Mouse (Mus musculus): Measurements from ENCODE around the gene Bcl2. TPM values are rescaled to one million over a fixed set of nuclear protein-coding genes. Genes with fewer than 3 reads are reported as not detected.

Bcl2 gene
- total and polyA plus RNA-seq, 3 experiments: 1.2 to 4.9 (median 2.9) TPM

DNA sequence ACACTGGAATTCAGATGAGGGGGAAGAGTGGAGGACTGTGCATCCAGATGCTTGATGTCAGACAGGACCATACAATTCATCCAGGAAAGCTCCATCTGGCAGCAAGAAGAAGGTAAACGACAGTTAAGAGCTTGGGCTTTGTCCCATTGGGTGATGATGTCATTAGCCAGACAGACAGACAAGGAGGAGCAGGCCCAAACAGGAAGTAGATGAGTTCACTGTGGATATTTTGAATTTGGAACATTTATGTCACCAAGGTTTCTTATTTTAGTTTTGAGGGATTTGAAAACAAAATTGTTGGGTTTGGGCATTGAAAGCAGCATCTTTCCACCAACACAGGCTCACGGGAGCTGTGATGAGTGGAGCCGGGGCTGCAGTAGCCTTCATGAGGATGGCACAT lies 29.5 kb downstream of the Bcl2 start:
- Histone ChIP-seq H3K27me3 (ENCODE audit: insufficient read depth, low read length) (peaks cover 16% of the 10 kb centered on the region), H3K9me3 (replicated peaks) (no peaks in the 10 kb centered on the region), H3K36me3 (replicated peaks) (no peaks in the 10 kb centered on the region), H3K4me1 (ENCODE audit: insufficient read depth, low read depth, low read length) (no peaks in the 10 kb centered on the region), H3K4me3 (ENCODE audit: low read depth, low read length) (no peak overlapping the region)
- TF ChIP-seq TAL1 (conservative IDR thresholded peaks at IDR 0.05; ENCODE audit: low read depth, low read length) (no peak), GATA2 (IDR thresholded peaks at IDR 0.05; ENCODE audit: borderline replicate concordance, low read depth, low read length) (no peak), CTCF (IDR thresholded peaks at IDR 0.05; ENCODE audit: low read depth, low read length) (no peak), POLR2AphosphoS5 (IDR thresholded peaks at IDR 0.05; ENCODE audit: insufficient replicate concordance, low read depth, low read length) (no peak), GATA1 (IDR thresholded peaks at IDR 0.05; ENCODE audit: borderline replicate concordance, low read length) (no peak)
- ATAC-seq (ENCODE audit: extremely low read depth, insufficient number of reproducible peaks, low FRiP score, poor library complexity, severe bottlenecking) (no peak), DNase-seq (ENCODE audit: low spot score) (no peak)

DNA sequence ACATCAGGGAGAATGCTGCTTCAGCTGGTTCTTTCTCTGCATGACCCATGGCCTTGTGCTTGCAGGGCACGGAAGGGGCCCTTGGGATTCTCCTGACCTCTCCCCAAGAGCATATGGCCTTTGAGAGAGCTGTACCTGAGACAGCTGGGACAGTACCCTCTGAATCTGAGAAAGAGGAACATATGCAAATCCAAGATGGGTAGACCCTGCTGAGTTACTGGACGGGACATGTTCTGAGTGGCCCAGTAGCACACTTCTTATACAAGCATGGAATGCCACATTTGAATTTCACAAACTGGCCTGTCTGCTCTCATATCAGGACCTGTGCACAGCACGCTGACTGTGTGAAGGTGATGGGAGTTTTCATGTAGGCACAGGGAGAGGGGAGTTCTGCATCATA lies 31.2 kb downstream of the Bcl2 start:
- H3K4me3 ChIP-seq (ENCODE audit: low read depth, low read length): no peak overlapping the region
- ATAC-seq (ENCODE audit: extremely low read depth, insufficient number of reproducible peaks, low FRiP score, poor library complexity, severe bottlenecking): no peak
- TF ChIP-seq POLR2AphosphoS5 (IDR thresholded peaks at IDR 0.05; ENCODE audit: insufficient replicate concordance, low read depth, low read length): no peak
- TF ChIP-seq GATA1 (IDR thresholded peaks at IDR 0.05; ENCODE audit: borderline replicate concordance, low read length): no peak
- TF ChIP-seq GATA2 (IDR thresholded peaks at IDR 0.05; ENCODE audit: borderline replicate concordance, low read depth, low read length): no peak
- no peak for TF ChIP-seq CTCF (IDR thresholded peaks at IDR 0.05; ENCODE audit: low read depth, low read length)
- TF ChIP-seq TAL1 (conservative IDR thresholded peaks at IDR 0.05; ENCODE audit: low read depth, low read length): no peak

DNA sequence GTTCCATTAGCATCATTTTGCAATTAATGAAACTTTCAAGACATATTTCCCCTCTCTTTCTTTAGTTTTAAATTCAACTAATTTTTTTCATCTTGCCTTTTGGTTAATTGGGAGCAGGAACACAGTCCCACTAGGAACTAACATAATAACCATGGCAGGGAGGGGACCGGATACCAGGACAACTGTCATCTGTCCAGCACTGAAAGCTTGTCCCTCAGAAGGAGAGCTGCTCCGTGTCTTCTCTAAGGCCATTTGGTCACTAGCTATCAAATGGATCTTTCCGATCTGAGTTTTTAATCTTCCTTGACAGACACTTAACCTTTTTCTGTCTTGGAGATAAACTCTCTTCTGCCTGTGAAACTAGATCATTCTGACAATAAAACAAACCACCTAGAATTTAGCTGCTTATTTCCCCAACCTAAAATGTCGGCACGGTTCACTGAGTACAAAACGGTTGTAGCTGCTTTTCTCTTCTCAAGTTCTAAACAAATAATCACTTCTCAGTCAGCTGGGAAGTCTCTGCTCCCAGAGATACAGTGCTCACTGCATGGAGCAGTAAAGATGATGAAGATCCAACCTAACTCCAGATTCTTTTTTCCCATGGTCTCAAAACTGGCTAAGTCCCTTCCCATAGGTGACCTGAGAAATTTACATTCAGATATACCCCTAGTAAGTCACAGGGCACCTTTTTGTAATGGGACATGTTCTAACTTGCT lies 34.1 kb downstream of the Bcl2 start:
- DNase-seq (ENCODE audit: low spot score) (no peak), ATAC-seq (ENCODE audit: extremely low read depth, insufficient number of reproducible peaks, low FRiP score, poor library complexity, severe bottlenecking) (no peak)
- Histone ChIP-seq H3K27me3 (ENCODE audit: insufficient read depth, low read length) (peaks cover 11% of the 10 kb centered on the region), H3K4me1 (ENCODE audit: insufficient read depth, low read depth, low read length) (no peaks in the 10 kb centered on the region), H3K9me3 (replicated peaks) (no peaks in the 10 kb centered on the region), H3K4me3 (ENCODE audit: low read depth, low read length) (no peak overlapping the region), H3K36me3 (replicated peaks) (no peaks in the 10 kb centered on the region)
- TF ChIP-seq GATA1 (IDR thresholded peaks at IDR 0.05; ENCODE audit: borderline replicate concordance, low read length): no peak
- no peak for TF ChIP-seq CTCF (IDR thresholded peaks at IDR 0.05; ENCODE audit: low read depth, low read length)
- TF ChIP-seq TAL1 (conservative IDR thresholded peaks at IDR 0.05; ENCODE audit: low read depth, low read length): no peak
- TF ChIP-seq GATA2 (IDR thresholded peaks at IDR 0.05; ENCODE audit: borderline replicate concordance, low read depth, low read length): no peak
- TF ChIP-seq POLR2AphosphoS5 (IDR thresholded peaks at IDR 0.05; ENCODE audit: insufficient replicate concordance, low read depth, low read length): no peak

More for the DNA sequence above, 31.2 kb downstream of the Bcl2 start:
- no peaks in the 10 kb centered on the region for H3K4me1 ChIP-seq (ENCODE audit: insufficient read depth, low read depth, low read length)
- no peak for DNase-seq (ENCODE audit: low spot score)
- H3K9me3 ChIP-seq (replicated peaks): no peaks in the 10 kb centered on the region
- no peaks in the 10 kb centered on the region for H3K36me3 ChIP-seq (replicated peaks)
- peaks cover 13% of the 10 kb centered on the region for H3K27me3 ChIP-seq (ENCODE audit: insufficient read depth, low read length)

DNA sequence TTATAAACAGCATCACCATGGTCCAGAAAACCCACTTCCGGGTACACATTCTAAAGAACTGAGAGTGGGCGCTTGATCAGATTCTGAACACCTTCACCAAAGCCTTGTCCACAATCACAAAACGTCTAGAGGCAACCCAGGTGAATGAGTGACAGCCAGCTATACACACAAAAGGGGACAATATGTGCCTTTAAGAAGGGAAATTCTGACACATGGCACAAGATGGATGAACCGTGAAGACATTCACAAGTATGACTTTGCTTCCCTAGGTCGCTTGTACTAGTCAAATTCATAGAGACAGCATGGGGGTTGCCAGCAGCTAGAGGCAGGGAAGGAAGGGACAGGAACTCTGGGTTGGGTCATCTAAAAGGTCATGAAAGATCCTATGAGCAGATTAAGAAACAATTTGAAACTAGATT lies 36.0 kb downstream of the Bcl2 start:
- no peaks in the 10 kb centered on the region for H3K36me3 ChIP-seq (replicated peaks)
- H3K4me1 ChIP-seq (ENCODE audit: insufficient read depth, low read depth, low read length): no peaks in the 10 kb centered on the region
- ATAC-seq (ENCODE audit: extremely low read depth, insufficient number of reproducible peaks, low FRiP score, poor library complexity, severe bottlenecking) (no peak), DNase-seq (ENCODE audit: low spot score) (no peak)
- no peak for TF ChIP-seq GATA2 (IDR thresholded peaks at IDR 0.05; ENCODE audit: borderline replicate concordance, low read depth, low read length)
- peaks cover 8% of the 10 kb centered on the region for H3K27me3 ChIP-seq (ENCODE audit: insufficient read depth, low read length)
- H3K9me3 ChIP-seq (replicated peaks): no peaks in the 10 kb centered on the region
- H3K4me3 ChIP-seq (ENCODE audit: low read depth, low read length): no peak overlapping the region

DNA sequence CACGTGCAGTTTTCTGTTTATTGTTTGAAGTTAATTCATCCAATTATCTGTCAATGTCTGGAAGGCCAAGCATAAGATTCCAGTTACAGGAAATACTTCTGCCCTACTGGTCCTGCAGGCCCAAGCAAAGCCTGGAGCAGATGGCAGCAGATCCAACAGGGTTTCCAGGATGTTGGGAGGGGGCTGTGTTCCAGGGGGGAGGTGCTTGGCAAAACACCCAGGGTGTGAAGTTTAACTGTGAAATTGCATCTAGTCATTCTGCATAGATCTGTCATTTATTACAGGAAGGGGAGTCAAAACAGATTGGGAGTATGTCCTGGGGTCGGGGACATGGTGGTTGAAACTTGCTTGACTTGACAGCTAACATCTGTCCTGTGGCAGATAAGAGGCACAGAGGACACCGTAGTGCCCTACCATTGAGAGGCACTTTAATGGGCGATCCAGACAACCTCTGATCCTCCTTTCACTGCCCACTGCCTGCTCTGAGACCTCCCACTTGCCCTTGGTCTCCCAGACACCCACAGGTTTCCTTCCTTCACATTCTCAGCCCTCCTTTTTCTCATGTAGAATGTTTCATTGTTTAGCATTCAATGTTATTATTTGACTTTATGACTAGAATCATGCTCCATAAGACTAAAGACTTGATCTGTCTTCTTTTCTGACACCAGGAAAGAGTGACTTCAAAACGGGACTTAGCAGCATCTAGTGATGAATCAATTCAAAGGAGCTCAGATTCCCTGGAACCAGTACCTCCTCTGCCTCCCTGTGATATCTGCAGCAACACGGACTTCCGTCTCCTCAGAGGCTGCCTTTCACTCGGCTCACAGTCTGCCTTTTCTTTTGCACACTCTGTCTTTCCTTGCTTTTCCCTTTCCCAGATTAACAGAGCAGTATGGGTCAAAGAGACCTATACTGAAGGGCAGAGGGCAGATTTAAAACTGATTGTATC lies 47.7 kb downstream of the Bcl2 start:
- Histone ChIP-seq H3K27me3 (ENCODE audit: insufficient read depth, low read length) (peaks cover 7% of the 10 kb centered on the region; the same call in 1 of the 2 replicates), H3K4me3 (ENCODE audit: low read depth, low read length) (no peak overlapping the region), H3K36me3 (replicated peaks) (no peaks in the 10 kb centered on the region), H3K4me1 (ENCODE audit: insufficient read depth, low read depth, low read length) (no peaks in the 10 kb centered on the region), H3K9me3 (replicated peaks) (no peaks in the 10 kb centered on the region)
- ATAC-seq (ENCODE audit: extremely low read depth, insufficient number of reproducible peaks, low FRiP score, poor library complexity, severe bottlenecking) (no peak; the same call in 1 of the 2 replicates), DNase-seq (ENCODE audit: low spot score) (no peak)
- TF ChIP-seq GATA2 (IDR thresholded peaks at IDR 0.05; ENCODE audit: borderline replicate concordance, low read depth, low read length): no peak

DNA sequence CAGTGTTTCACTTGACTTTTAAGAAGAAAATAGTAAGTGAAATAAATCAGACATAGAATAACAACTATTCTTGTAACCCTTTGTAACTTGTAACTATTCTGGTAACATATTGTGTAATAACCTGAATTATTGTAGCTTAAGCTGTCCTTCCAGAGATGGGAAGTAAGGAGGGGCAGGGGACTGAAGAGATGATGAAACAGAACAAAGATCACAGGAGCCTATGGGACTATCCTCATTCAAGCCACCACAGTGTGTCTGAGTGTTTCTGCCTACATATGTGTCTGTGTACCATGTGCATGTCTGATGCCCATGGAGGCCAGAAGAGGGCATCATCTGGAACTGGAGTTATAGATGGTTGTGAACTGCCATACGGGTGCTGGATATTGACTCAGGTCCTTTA lies 49.1 kb downstream of the Bcl2 start:
- Histone ChIP-seq H3K27me3 (ENCODE audit: insufficient read depth, low read length) (0 out of 2 replicates have a peak, but pooled peaks cover 3% of the 10 kb centered on the region), H3K4me3 (ENCODE audit: low read depth, low read length) (no peak overlapping the region), H3K36me3 (replicated peaks) (no peaks in the 10 kb centered on the region), H3K9me3 (replicated peaks) (no peaks in the 10 kb centered on the region), H3K4me1 (ENCODE audit: insufficient read depth, low read depth, low read length) (no peaks in the 10 kb centered on the region)
- DNase-seq (ENCODE audit: low spot score) (no peak), ATAC-seq (ENCODE audit: extremely low read depth, insufficient number of reproducible peaks, low FRiP score, poor library complexity, severe bottlenecking) (no peak)
- no peak for TF ChIP-seq POLR2AphosphoS5 (IDR thresholded peaks at IDR 0.05; ENCODE audit: insufficient replicate concordance, low read depth, low read length)
- no peak for TF ChIP-seq CTCF (IDR thresholded peaks at IDR 0.05; ENCODE audit: low read depth, low read length)
- no peak for TF ChIP-seq GATA1 (IDR thresholded peaks at IDR 0.05; ENCODE audit: borderline replicate concordance, low read length)
- TF ChIP-seq TAL1 (conservative IDR thresholded peaks at IDR 0.05; ENCODE audit: low read depth, low read length): no peak
- no peak for TF ChIP-seq GATA2 (IDR thresholded peaks at IDR 0.05; ENCODE audit: borderline replicate concordance, low read depth, low read length)

Measured in G1E (cell line).